Mouse (Mus musculus): Measurements from ENCODE around the gene Tdrd9. TPM values are rescaled to one million over a fixed set of nuclear protein-coding genes. Genes with fewer than 3 reads are reported as not detected.

Gene Tdrd9
- polyA plus RNA-seq, 1 experiment from 2014 or later: 0.16 TPM

DNA sequence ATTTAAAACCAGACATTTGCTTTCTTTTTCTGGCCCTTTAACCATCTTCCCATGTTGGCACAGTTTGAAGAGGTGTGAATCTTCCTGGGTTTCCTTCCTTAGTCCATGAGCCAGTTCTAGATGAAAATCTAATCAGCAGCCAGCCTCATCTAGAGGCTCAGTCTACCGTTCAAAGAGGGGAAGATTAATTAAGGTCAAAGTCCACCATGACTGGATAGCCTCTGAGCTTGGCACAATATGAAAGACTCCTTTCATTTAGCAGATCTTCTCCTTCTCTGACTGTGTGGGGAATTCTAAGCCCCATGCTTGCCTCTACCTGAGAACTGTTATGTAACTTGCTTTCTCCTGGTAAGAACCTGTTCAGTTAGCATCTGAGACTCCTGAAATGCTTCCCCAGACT, 110.9 kb downstream of the Tdrd9 start:
- no peak for ATAC-seq (replicated peaks; ENCODE audit: extremely low read depth, insufficient read depth, low FRiP score)
- no peak overlapping the region for H3K9ac ChIP-seq (ENCODE audit: low read length)
- no peaks in the 10 kb centered on the region for H3K9me3 ChIP-seq (replicated peaks; ENCODE audit: control insufficient read depth, low read length)

DNA sequence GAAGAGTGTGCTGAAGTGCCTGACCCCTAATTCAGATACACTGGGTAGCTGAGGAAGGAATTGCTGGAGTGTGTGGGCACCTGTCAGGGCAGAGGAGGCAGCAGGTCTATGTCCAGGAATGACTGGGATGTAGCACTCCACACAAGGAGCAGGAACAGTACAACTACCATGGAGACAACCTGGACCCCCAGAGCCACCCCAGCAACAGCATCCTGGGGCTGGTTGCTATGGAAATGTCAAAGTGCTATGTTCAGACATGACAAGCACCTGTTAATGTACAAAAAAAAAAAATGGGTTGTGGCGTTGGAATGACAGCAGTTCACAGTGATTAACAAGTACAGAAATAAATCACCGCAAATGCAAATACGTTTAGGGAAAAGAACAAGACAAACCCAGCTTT, 114.9 kb downstream of the Tdrd9 start:
- no peak overlapping the region for H3K9ac ChIP-seq (ENCODE audit: low read length)
- 0 out of 2 replicates have a peak, but pooled peaks cover 3% of the 10 kb centered on the region for H3K27me3 ChIP-seq (ENCODE audit: control insufficient read depth, insufficient read depth, low read length)
- 77% methylated on average over 3 of the region's 3 CpGs for WGBS
- H3K36me3 ChIP-seq (ENCODE audit: control insufficient read depth, insufficient read depth): no peaks in the 10 kb centered on the region
- no peak for ATAC-seq (replicated peaks; ENCODE audit: extremely low read depth, insufficient read depth, low FRiP score)
- peaks cover 4% of the 10 kb centered on the region for H3K4me1 ChIP-seq (ENCODE audit: control insufficient read depth, insufficient read depth, low read length)
- H3K4me2 ChIP-seq (ENCODE audit: low read depth, low read length): no peak overlapping the region
- H3K4me3 ChIP-seq (ENCODE audit: low read length): no peak overlapping the region
- H3K9me3 ChIP-seq (replicated peaks; ENCODE audit: control insufficient read depth, low read length): no peaks in the 10 kb centered on the region
- no peak overlapping the region for H3K27ac ChIP-seq (ENCODE audit: low read length)

More for the DNA sequence above, 110.9 kb downstream of the Tdrd9 start:
- H3K4me1 ChIP-seq (ENCODE audit: control insufficient read depth, insufficient read depth, low read length): peaks cover 4% of the 10 kb centered on the region
- H3K4me3 ChIP-seq (ENCODE audit: low read length): no peak overlapping the region
- H3K27me3 ChIP-seq (ENCODE audit: control insufficient read depth, insufficient read depth, low read length): no peaks in the 10 kb centered on the region
- H3K4me2 ChIP-seq (ENCODE audit: low read depth, low read length): no peak overlapping the region
- H3K27ac ChIP-seq (ENCODE audit: low read length): no peak overlapping the region
- WGBS: 44% methylated on average over 1 of the region's 1 CpGs
- no peaks in the 10 kb centered on the region for H3K36me3 ChIP-seq (ENCODE audit: control insufficient read depth, insufficient read depth)

DNA sequence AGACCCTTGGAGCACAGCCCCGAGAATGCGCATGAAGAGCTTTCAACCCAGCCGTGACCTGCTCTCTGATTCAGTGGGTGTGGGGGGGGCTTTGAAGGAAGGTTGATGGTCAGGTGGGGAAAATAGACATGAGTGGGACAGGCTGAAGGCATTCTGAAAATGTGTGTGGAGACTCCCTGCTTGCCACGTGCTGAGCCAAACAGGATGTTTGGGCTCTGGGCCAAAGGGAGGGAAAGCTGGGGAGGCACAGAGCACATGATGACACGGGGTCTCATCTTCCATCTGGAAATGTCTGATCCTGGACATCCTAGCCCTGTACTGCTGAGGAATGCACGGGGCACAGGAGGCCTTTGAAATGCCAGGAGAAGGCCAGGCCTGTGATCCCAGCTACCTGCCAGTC, 115.4 kb downstream of the Tdrd9 start:
- H3K27me3 ChIP-seq (ENCODE audit: control insufficient read depth, insufficient read depth, low read length): peaks cover 3% of the 10 kb centered on the region; the same call in 1 of the 2 replicates
- no peak overlapping the region for H3K4me3 ChIP-seq (ENCODE audit: low read length)
- H3K36me3 ChIP-seq (ENCODE audit: control insufficient read depth, insufficient read depth): no peaks in the 10 kb centered on the region
- 43% methylated on average over 6 of the region's 6 CpGs for WGBS
- peaks cover 4% of the 10 kb centered on the region for H3K4me1 ChIP-seq (ENCODE audit: control insufficient read depth, insufficient read depth, low read length)
- ATAC-seq (replicated peaks; ENCODE audit: extremely low read depth, insufficient read depth, low FRiP score): peak; percentile 45
- H3K4me2 ChIP-seq (ENCODE audit: low read depth, low read length): no peak overlapping the region
- no peaks in the 10 kb centered on the region for H3K9me3 ChIP-seq (replicated peaks; ENCODE audit: control insufficient read depth, low read length)
- no peak overlapping the region for H3K9ac ChIP-seq (ENCODE audit: low read length)
- no peak overlapping the region for H3K27ac ChIP-seq (ENCODE audit: low read length)

DNA sequence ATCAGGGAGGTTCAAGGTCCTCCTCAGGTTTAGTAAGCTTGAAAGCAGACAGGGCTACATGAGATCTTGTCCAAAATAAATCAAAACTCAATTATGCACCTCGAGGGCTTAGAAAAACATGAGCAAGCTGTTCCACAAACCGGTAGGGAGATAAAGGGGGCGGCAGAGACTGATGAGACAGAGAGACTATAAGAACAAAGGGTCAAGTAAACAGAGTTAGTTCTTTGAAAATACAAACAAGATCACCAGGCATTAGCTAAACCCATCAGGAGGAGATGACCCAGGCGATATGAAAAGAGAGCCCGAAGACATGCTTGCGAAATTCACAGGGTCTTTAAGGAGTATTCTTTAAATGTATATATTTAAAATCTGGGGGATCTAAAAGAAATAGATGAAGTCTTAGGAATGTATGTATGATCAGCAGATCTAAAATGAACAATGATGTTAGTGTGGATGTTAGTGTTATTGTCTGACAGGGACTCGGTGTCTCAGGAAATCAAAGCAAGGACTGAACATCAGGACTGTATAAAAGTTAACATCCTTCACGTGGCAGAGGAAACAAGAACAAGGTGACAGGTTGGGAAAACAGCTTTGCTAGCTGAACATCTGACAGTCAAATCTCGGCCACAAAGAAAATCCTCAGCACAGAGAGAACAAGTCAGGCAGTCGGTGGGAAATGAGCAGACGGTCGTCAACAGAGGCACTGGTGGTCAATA, 117.4 kb downstream of the Tdrd9 start:
- WGBS: 55% methylated on average over 12 of the region's 12 CpGs
- Histone ChIP-seq H3K9me3 (replicated peaks; ENCODE audit: control insufficient read depth, low read length) (no peaks in the 10 kb centered on the region), H3K9ac (ENCODE audit: low read length) (no peak overlapping the region), H3K27ac (ENCODE audit: low read length) (no peak overlapping the region), H3K36me3 (ENCODE audit: control insufficient read depth, insufficient read depth) (no peaks in the 10 kb centered on the region), H3K4me1 (ENCODE audit: control insufficient read depth, insufficient read depth, low read length) (peaks cover 4% of the 10 kb centered on the region), H3K4me2 (ENCODE audit: low read depth, low read length) (no peak overlapping the region), H3K27me3 (ENCODE audit: control insufficient read depth, insufficient read depth, low read length) (peaks cover 3% of the 10 kb centered on the region; the same call in 1 of the 2 replicates), H3K4me3 (ENCODE audit: low read length) (no peak overlapping the region)
- ATAC-seq (replicated peaks; ENCODE audit: extremely low read depth, insufficient read depth, low FRiP score): no peak

DNA sequence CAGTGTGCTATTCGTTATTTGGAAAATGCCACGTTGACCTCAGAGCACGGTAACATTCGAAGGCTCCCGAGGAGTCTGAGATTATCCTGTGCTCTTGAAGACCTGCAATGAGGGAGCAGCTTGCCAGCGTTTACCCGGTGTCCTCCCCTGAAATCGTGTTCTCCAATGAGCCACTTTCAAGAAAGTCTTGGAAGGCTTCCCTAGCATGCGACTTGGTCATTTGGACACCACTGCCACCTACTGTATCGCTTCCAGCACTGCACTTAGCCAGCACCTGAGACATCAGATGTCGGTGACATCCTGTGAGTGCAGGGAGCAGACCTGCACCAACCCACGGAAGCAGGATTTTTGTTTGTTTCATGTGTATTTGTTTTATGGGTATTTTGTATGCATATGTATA, 119.7 kb downstream of the Tdrd9 start:
- Histone ChIP-seq H3K36me3 (ENCODE audit: control insufficient read depth, insufficient read depth) (no peaks in the 10 kb centered on the region), H3K27ac (ENCODE audit: low read length) (no peak overlapping the region), H3K27me3 (ENCODE audit: control insufficient read depth, insufficient read depth, low read length) (peaks cover 3% of the 10 kb centered on the region; the same call in 1 of the 2 replicates), H3K9me3 (replicated peaks; ENCODE audit: control insufficient read depth, low read length) (no peaks in the 10 kb centered on the region), H3K4me1 (ENCODE audit: control insufficient read depth, insufficient read depth, low read length) (peaks cover 4% of the 10 kb centered on the region), H3K9ac (ENCODE audit: low read length) (no peak overlapping the region), H3K4me3 (ENCODE audit: low read length) (no peak overlapping the region), H3K4me2 (ENCODE audit: low read depth, low read length) (peak overlapping the region; percentile 7; the same call in 1 of the 2 replicates)
- ATAC-seq (replicated peaks; ENCODE audit: extremely low read depth, insufficient read depth, low FRiP score): no peak; the same call in 1 of the 2 replicates
- WGBS: 10% methylated on average over 12 of the region's 12 CpGs

DNA sequence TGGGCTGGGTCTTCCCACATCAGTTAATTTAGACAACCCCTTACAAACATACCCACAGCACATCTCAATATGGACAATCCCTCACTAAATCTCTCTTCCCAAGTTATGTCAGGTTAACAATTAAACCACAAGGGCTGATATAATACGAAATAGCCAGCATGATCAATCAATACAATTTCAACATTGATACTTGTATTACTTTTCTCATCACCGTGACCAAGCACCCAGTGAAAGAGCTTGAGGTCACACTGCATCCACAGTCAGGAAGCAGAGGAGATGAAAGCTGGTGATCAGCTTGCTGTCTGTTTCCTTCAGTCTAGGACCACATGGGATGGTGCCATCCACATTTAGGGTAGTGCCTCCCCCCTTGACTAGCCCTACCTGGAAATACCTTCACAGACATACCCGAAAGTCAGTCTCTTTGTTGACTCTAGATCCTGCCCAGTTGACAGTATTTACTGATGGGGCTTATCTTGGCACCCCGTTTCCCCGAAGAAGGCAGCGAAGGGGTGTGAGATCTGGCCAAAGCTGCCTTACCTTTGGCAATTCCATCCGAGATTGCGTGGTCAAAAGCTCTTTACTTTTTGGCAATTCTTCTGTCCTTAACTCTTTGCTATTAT, 123.0 kb downstream of the Tdrd9 start:
- H3K9ac ChIP-seq (ENCODE audit: low read length): no peak overlapping the region
- no peaks in the 10 kb centered on the region; the same call in 1 of the 2 replicates for H3K27me3 ChIP-seq (ENCODE audit: control insufficient read depth, insufficient read depth, low read length)
- H3K9me3 ChIP-seq (replicated peaks; ENCODE audit: control insufficient read depth, low read length): no peaks in the 10 kb centered on the region
- no peak overlapping the region for H3K4me2 ChIP-seq (ENCODE audit: low read depth, low read length)
- no peak for ATAC-seq (replicated peaks; ENCODE audit: extremely low read depth, insufficient read depth, low FRiP score)
- H3K36me3 ChIP-seq (ENCODE audit: control insufficient read depth, insufficient read depth): no peaks in the 10 kb centered on the region
- 0 out of 2 replicates have a peak, but pooled peaks cover 2% of the 10 kb centered on the region for H3K4me1 ChIP-seq (ENCODE audit: control insufficient read depth, insufficient read depth, low read length)
- no peak overlapping the region for H3K27ac ChIP-seq (ENCODE audit: low read length)
- no peak overlapping the region for H3K4me3 ChIP-seq (ENCODE audit: low read length)
- WGBS: 63% methylated on average over 8 of the region's 8 CpGs

DNA sequence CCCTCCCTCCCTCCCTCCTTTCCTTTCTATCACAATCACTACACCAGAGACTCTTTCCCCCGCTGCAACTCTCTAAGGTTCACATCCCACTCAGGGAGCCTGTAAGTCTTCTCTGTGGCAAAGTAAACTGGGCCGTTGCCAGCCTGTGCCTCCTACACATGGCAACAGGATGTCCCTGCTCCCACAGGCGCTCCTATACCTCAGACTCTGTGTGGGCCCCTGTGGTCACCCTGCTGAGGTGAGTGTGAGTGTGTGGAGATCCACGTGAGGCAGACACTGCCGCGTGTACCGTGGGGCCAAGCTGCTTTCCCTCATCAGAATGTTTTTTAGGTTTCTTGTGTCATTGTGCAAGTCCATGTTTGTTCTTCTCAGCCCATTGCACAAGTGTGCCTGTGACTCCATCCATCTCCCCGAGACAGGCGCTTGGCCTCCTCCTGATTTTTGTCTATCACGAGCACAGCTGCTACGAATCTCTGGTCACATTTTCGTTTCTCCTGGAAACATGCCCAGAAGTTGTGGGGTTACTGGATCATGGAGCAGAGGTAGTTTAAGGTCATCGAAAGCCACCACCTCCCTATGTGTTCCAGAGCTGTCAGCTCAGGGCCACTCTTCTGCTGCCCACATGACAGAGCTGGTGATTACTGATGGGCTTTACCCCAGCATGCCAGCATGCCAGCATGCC, 124.8 kb downstream of the Tdrd9 start:
- no peak overlapping the region for H3K4me3 ChIP-seq (ENCODE audit: low read length)
- no peak overlapping the region for H3K4me2 ChIP-seq (ENCODE audit: low read depth, low read length)
- 0 out of 2 replicates have a peak, but pooled peaks have one; percentile 14 for ATAC-seq (replicated peaks; ENCODE audit: extremely low read depth, insufficient read depth, low FRiP score)
- H3K9me3 ChIP-seq (replicated peaks; ENCODE audit: control insufficient read depth, low read length): no peaks in the 10 kb centered on the region
- no peak overlapping the region for H3K9ac ChIP-seq (ENCODE audit: low read length)
- H3K36me3 ChIP-seq (ENCODE audit: control insufficient read depth, insufficient read depth): no peaks in the 10 kb centered on the region
- WGBS: 40% methylated on average over 13 of the region's 13 CpGs
- H3K27ac ChIP-seq (ENCODE audit: low read length): no peak overlapping the region
- 0 out of 2 replicates have a peak, but pooled peaks cover 2% of the 10 kb centered on the region for H3K4me1 ChIP-seq (ENCODE audit: control insufficient read depth, insufficient read depth, low read length)
- H3K27me3 ChIP-seq (ENCODE audit: control insufficient read depth, insufficient read depth, low read length): no peaks in the 10 kb centered on the region; the same call in 1 of the 2 replicates

DNA sequence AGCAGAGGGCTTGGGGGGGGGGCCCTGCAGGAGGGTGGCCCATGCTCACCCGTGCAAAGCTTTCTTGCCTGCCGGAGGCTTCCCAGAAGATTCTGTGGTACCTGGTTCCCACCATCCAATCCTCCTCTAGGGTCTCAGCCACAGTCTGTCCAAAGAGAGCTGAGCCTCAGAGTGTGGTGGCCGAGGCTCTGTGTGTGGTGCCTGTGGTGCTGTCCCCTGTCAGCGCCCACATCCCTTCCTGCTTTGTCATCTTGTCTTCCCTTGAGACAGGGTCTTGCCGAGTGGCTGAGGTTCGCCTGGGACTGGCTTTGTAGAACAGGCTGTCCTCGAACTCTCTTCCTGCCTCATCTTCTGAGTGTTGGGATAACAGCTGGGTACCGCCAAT, 125.4 kb downstream of the Tdrd9 start:
- 0 out of 2 replicates have a peak, but pooled peaks cover 2% of the 10 kb centered on the region for H3K4me1 ChIP-seq (ENCODE audit: control insufficient read depth, insufficient read depth, low read length)
- H3K9me3 ChIP-seq (replicated peaks; ENCODE audit: control insufficient read depth, low read length): no peaks in the 10 kb centered on the region
- H3K27ac ChIP-seq (ENCODE audit: low read length): no peak overlapping the region
- H3K9ac ChIP-seq (ENCODE audit: low read length): no peak overlapping the region
- H3K27me3 ChIP-seq (ENCODE audit: control insufficient read depth, insufficient read depth, low read length): no peaks in the 10 kb centered on the region; the same call in 1 of the 2 replicates
- WGBS: 65% methylated on average over 8 of the region's 8 CpGs
- no peak overlapping the region for H3K4me3 ChIP-seq (ENCODE audit: low read length)
- no peaks in the 10 kb centered on the region for H3K36me3 ChIP-seq (ENCODE audit: control insufficient read depth, insufficient read depth)
- H3K4me2 ChIP-seq (ENCODE audit: low read depth, low read length): no peak overlapping the region
- no peak for ATAC-seq (replicated peaks; ENCODE audit: extremely low read depth, insufficient read depth, low FRiP score)

DNA sequence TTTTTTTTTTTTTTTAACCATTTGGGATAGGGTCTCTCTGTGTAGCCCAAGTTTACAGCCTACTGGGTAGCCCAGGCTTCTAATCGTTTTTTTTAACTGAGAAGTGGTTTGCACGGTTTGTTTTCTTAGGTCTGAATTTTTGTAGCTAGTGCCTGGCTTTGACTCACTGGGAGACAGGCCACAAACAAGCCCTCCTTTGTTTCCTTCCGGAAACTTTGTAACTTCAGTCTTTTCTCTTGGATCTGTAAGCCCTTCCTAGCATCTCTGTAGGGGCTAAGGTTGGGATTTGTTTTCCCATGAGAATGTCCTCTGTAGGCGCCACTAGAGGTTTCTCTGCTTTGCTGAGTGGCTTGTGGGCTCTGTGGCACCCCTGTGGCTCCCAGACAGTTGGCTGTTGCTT, 128.7 kb downstream of the Tdrd9 start:
- no peak overlapping the region for H3K9ac ChIP-seq (ENCODE audit: low read length)

More for the DNA sequence above, 128.7 kb downstream of the Tdrd9 start:
- H3K27me3 ChIP-seq (ENCODE audit: control insufficient read depth, insufficient read depth, low read length): no peaks in the 10 kb centered on the region
- H3K36me3 ChIP-seq (ENCODE audit: control insufficient read depth, insufficient read depth): no peaks in the 10 kb centered on the region
- no peaks in the 10 kb centered on the region for H3K9me3 ChIP-seq (replicated peaks; ENCODE audit: control insufficient read depth, low read length)
- H3K4me3 ChIP-seq (ENCODE audit: low read length): no peak overlapping the region
- 0 out of 2 replicates have a peak, but pooled peaks cover 2% of the 10 kb centered on the region for H3K4me1 ChIP-seq (ENCODE audit: control insufficient read depth, insufficient read depth, low read length)
- no peak for ATAC-seq (replicated peaks; ENCODE audit: extremely low read depth, insufficient read depth, low FRiP score)
- no peak overlapping the region for H3K27ac ChIP-seq (ENCODE audit: low read length)
- no peak overlapping the region for H3K4me2 ChIP-seq (ENCODE audit: low read depth, low read length)
- 61% methylated on average over 4 of the region's 4 CpGs for WGBS
